Mouse (Mus musculus) stomach, embryonic 16.5 days (tissue): ENCODE data around the gene Ccdc141. TPM values are rescaled to one million over a fixed set of nuclear protein-coding genes. Genes with fewer than 3 reads are reported as not detected.

Experiments used
- ATAC-seq: fragments of 200-750 bp; cut with Nextera tagmentation; 2 replicates; pipeline ENCODE4 v1.8.0; 2017; ENCODE audit warnings: moderate number of reproducible peaks, moderate TSS enrichment; ENCODE audit not compliant: insufficient read depth, low FRiP score
- H3K27ac ChIP-seq: fragments of 300-500 bp; sonication (generic); 2 replicates; pipeline ENCODE4 v1.5.1; 2014; ENCODE audit warnings: low read length
- H3K27me3 ChIP-seq: fragments of 300-500 bp; sonication (generic); 2 replicates; pipeline ENCODE4 v1.6.1; 2014; ENCODE audit warnings: low read length, control low read depth, mixed read lengths; ENCODE audit not compliant: control insufficient read depth, insufficient read depth
- H3K36me3 ChIP-seq: fragments of 300-500 bp; sonication (generic); 2 replicates; pipeline ENCODE4 v1.6.1; 2014; ENCODE audit warnings: low read length; ENCODE audit not compliant: control insufficient read depth, insufficient read depth
- H3K4me1 ChIP-seq: fragments of 300-500 bp; sonication (generic); 2 replicates; pipeline ENCODE4 v1.6.1; 2014; ENCODE audit warnings: low read length, control low read depth, mixed read lengths; ENCODE audit not compliant: control insufficient read depth, insufficient read depth
- H3K4me2 ChIP-seq: fragments of 300-500 bp; sonication (generic); 2 replicates; pipeline ENCODE4 v1.6.1; 2014; ENCODE audit warnings: low read depth, low read length, mixed read lengths
- H3K4me3 ChIP-seq: fragments of 300-500 bp; sonication (generic); replicated peaks from 2 replicates; pipeline ENCODE4 v1.5.1; 2014; ENCODE audit warnings: mild to moderate bottlenecking, low read length
- H3K9ac ChIP-seq: fragments of 300-500 bp; sonication (generic); 2 replicates; pipeline ENCODE4 v1.6.1; 2014; ENCODE audit warnings: low read length
- H3K9me3 ChIP-seq: fragments of 300-500 bp; sonication (generic); replicated peaks from 2 replicates; pipeline ENCODE4 v1.6.1; 2016; ENCODE audit warnings: low read length, control low read depth; ENCODE audit not compliant: control insufficient read depth
- WGBS: fragments of 180-500 bp; shearing (Covaris S2); extraction: QIAGEN DNeasy Blood & Tissue Kit; methylation state at CpG from one replicate; pipeline ENCODE4 v1.1.7; 2014; 5-methylcytosine and 5-hydroxymethylcytosine counted together
- polyA plus RNA-seq: library from polyadenylated mRNA; unstranded; fragments of >200 nt; fragmentation: Nextera tagmentation; extraction: Ambion mirVana; gene quantifications from 2 replicates; pipeline ENCODE4 v1.2.1, GENCODE M21; 2015

The Ccdc141 gene
- polyA plus RNA-seq, 1 experiment from 2014 or later: 12.9 TPM

GRCm38 (mm10) chr2:76980146-76980545 lies 190.3 kb downstream of the Ccdc141 start:
- Histone ChIP-seq H3K27me3 (no peaks in the 10 kb centered on the region), H3K27ac (no peak overlapping the region), H3K9ac (no peak overlapping the region), H3K4me3 (no peak overlapping the region), H3K36me3 (no peaks in the 10 kb centered on the region), H3K4me2 (no peak overlapping the region), H3K4me1 (no peaks in the 10 kb centered on the region), H3K9me3 (no peaks in the 10 kb centered on the region)
- no peak for ATAC-seq
- 54% methylated on average over 9 of the region's 9 CpGs for WGBS

- H3K4me1 ChIP-seq: no peaks in the 10 kb centered on the region
- 81% methylated on average over 6 of the region's 6 CpGs for WGBS
- no peak overlapping the region for H3K9ac ChIP-seq
- H3K4me2 ChIP-seq: no peak overlapping the region
- no peak for ATAC-seq
- H3K9me3 ChIP-seq: no peaks in the 10 kb centered on the region
- H3K4me3 ChIP-seq: no peak overlapping the region
- H3K27me3 ChIP-seq: no peaks in the 10 kb centered on the region
- no peaks in the 10 kb centered on the region for H3K36me3 ChIP-seq
- no peak overlapping the region for H3K27ac ChIP-seq
Observed at GRCm38 (mm10) chr2:76977650-76978049, 192.8 kb downstream of the Ccdc141 start.

GRCm38 (mm10) chr2:76972051-76972450 lies 198.4 kb downstream of the Ccdc141 start:
- Histone ChIP-seq H3K4me2 (no peak overlapping the region), H3K4me1 (no peaks in the 10 kb centered on the region), H3K4me3 (no peak overlapping the region), H3K9me3 (no peaks in the 10 kb centered on the region), H3K27me3 (no peaks in the 10 kb centered on the region; the same call in 1 of the 2 replicates), H3K9ac (no peak overlapping the region), H3K27ac (no peak overlapping the region), H3K36me3 (no peaks in the 10 kb centered on the region)
- ATAC-seq: no peak
- 67% methylated on average over 4 of the region's 4 CpGs for WGBS

- Histone ChIP-seq H3K9ac (no peak overlapping the region), H3K27ac (no peak overlapping the region), H3K36me3 (no peaks in the 10 kb centered on the region), H3K4me3 (no peak overlapping the region), H3K9me3 (no peaks in the 10 kb centered on the region), H3K4me1 (no peaks in the 10 kb centered on the region), H3K27me3 (no peaks in the 10 kb centered on the region; the same call in 1 of the 2 replicates), H3K4me2 (no peak overlapping the region)
- 59% methylated on average over 5 of the region's 5 CpGs for WGBS
- ATAC-seq: no peak
Observed at GRCm38 (mm10) chr2:76971069-76971468, 199.4 kb downstream of the Ccdc141 start.

GRCm38 (mm10) chr2:76970669-76971068 lies 199.8 kb downstream of the Ccdc141 start:
- Histone ChIP-seq H3K4me3 (no peak overlapping the region), H3K4me2 (no peak overlapping the region), H3K36me3 (no peaks in the 10 kb centered on the region), H3K9me3 (no peaks in the 10 kb centered on the region), H3K27ac (no peak overlapping the region), H3K27me3 (no peaks in the 10 kb centered on the region; the same call in 1 of the 2 replicates), H3K4me1 (no peaks in the 10 kb centered on the region), H3K9ac (no peak overlapping the region)
- no peak for ATAC-seq
- WGBS: 14% methylated on average over 4 of the region's 4 CpGs

DNA sequence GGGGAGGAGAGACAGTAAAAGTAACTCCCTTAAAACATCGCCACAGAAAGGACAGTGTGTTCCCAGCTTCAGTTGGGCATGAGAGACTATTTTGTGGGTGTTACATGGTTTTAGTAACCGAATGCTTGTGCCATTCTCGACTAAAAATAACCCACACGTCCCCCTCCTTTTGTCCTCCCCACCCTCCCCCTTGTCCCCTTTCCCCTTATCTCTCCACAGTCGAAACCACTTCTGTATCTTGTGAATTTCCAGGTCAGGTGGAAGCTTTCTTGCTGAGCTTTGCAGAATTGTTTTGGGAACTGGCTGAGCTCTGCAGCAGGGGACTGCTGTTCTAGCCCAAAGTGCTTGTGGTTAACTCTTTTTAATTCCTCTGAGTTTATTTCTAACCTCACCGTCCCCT lies 200.2 kb downstream of the Ccdc141 start:
- Histone ChIP-seq H3K4me3 (no peak overlapping the region), H3K27ac (no peak overlapping the region), H3K27me3 (no peaks in the 10 kb centered on the region; the same call in 1 of the 2 replicates), H3K4me2 (no peak overlapping the region), H3K36me3 (no peaks in the 10 kb centered on the region), H3K4me1 (no peaks in the 10 kb centered on the region), H3K9ac (no peak overlapping the region), H3K9me3 (no peaks in the 10 kb centered on the region)
- no peak for ATAC-seq
- WGBS: 62% methylated on average over 6 of the region's 6 CpGs

GRCm38 (mm10) chr2:76969637-76970036 lies 200.8 kb downstream of the Ccdc141 start:
- no peak overlapping the region for H3K27ac ChIP-seq
- no peak overlapping the region for H3K4me3 ChIP-seq
- no peak overlapping the region for H3K9ac ChIP-seq
- H3K9me3 ChIP-seq: no peaks in the 10 kb centered on the region
- no peaks in the 10 kb centered on the region for H3K36me3 ChIP-seq
- H3K4me1 ChIP-seq: no peaks in the 10 kb centered on the region
- no peak for ATAC-seq
- WGBS: 73% methylated on average over 21 of the region's 21 CpGs
- H3K27me3 ChIP-seq: no peaks in the 10 kb centered on the region; the same call in 1 of the 2 replicates
- H3K4me2 ChIP-seq: no peak overlapping the region

GRCm38 (mm10) chr2:76968919-76969318 lies 201.5 kb downstream of the Ccdc141 start:
- WGBS: 24% methylated on average over 8 of the region's 8 CpGs
- no peaks in the 10 kb centered on the region for H3K36me3 ChIP-seq
- H3K9me3 ChIP-seq: no peaks in the 10 kb centered on the region
- no peaks in the 10 kb centered on the region for H3K4me1 ChIP-seq
- no peak overlapping the region for H3K27ac ChIP-seq
- ATAC-seq: no peak; the same call in 1 of the 2 replicates
- H3K4me3 ChIP-seq: no peak overlapping the region
- no peak overlapping the region for H3K9ac ChIP-seq
- H3K4me2 ChIP-seq: no peak overlapping the region
- H3K27me3 ChIP-seq: no peaks in the 10 kb centered on the region; the same call in 1 of the 2 replicates

DNA sequence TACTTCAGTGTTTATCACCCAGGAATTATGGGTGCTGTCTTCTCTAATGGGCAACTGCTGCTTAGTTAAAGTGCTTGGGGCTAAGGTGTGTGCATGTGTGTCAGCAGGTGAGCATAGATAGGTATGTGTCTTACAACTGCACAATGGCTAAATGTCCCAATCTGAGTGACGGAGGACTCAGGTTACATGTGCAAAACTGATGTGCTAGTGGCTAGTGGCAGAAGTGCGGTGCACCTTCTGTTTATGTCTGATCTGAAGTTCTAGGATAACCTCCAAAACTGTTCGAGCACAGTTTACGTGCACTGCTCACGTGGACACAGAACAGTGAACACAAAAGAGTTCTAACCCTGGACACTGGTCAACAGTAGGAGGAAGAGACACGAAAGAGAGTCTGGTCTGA lies 203.9 kb downstream of the Ccdc141 start:
- no peak overlapping the region for H3K27ac ChIP-seq
- H3K9ac ChIP-seq: no peak overlapping the region
- no peaks in the 10 kb centered on the region for H3K4me1 ChIP-seq
- WGBS: 84% methylated on average over 6 of the region's 6 CpGs
- no peaks in the 10 kb centered on the region for H3K9me3 ChIP-seq
- H3K36me3 ChIP-seq: no peaks in the 10 kb centered on the region
- no peak overlapping the region for H3K4me2 ChIP-seq
- no peak for ATAC-seq
- no peak overlapping the region for H3K4me3 ChIP-seq
- H3K27me3 ChIP-seq: no peaks in the 10 kb centered on the region; the same call in 1 of the 2 replicates

DNA sequence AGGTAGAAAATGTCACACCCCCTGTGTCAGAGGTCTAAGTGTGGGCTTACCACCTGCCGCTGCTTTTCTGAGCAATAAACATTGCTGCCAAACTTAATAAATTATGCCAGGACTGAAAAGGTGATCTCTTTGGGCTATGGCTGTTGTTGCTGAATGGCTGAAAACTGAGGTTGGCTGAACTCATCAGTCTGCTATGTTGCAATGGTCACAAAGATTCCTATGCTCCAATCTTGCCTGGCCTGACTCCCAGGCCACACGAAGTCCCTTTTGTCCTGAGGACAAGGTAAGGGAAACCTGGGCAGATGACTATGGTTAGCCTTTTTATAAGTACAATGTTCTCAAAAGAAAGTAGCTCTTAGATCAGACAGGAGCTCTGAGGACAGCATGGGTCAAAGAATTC lies 204.4 kb downstream of the Ccdc141 start:
- H3K4me3 ChIP-seq: no peak overlapping the region
- H3K36me3 ChIP-seq: no peaks in the 10 kb centered on the region
- ATAC-seq: no peak
- WGBS: 68% methylated on average over 2 of the region's 2 CpGs
- H3K4me2 ChIP-seq: no peak overlapping the region
- H3K9me3 ChIP-seq: no peaks in the 10 kb centered on the region
- H3K9ac ChIP-seq: no peak overlapping the region
- no peaks in the 10 kb centered on the region; the same call in 1 of the 2 replicates for H3K27me3 ChIP-seq
- no peaks in the 10 kb centered on the region for H3K4me1 ChIP-seq
- no peak overlapping the region for H3K27ac ChIP-seq
